Mouse (Mus musculus): Measurements from ENCODE around the gene Ube2n. TPM values are rescaled to one million over a fixed set of nuclear protein-coding genes. Genes with fewer than 3 reads are reported as not detected.

Ube2n gene
- total RNA-seq, 2 experiments from 2014 or later, result 88.0 to 92.7 TPM

- intact Hi-C loops (cut with DNase I), result no loop called here
These were observed 37.4 kb downstream of the Ube2n start for GRCm38 (mm10) chr10:95552326-95552725.

DNA sequence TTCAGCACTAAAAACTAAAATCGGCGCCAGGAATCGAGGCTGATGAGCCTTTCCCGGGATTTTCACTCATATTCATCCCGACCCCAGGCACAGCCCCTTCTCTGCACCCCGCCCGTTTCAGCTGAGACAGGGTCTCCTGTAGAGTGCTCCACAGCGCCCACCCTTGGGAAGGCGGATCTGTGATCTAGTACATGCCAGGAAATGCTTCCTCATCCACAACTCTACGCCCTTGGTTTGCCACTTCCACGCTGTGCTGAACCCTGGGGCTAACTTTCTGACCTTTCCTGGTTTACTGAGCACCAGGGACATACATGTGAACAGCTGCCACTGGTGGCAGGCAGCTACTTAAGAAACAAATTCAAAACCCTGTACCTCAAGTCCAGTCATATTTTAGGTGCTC, 40.9 kb downstream of the Ube2n start:
- DNase-seq, result no peak
- intact Hi-C loops (cut with DNase I), result loop anchor here (2.0 kb wide), 1 partner anchor 217 kb away; no protein-coding TSS in a partner anchor

More at GRCm38 (mm10) chr10:95552326-95552725, 37.4 kb downstream of the Ube2n start:
- DNase-seq, result no peak

DNA sequence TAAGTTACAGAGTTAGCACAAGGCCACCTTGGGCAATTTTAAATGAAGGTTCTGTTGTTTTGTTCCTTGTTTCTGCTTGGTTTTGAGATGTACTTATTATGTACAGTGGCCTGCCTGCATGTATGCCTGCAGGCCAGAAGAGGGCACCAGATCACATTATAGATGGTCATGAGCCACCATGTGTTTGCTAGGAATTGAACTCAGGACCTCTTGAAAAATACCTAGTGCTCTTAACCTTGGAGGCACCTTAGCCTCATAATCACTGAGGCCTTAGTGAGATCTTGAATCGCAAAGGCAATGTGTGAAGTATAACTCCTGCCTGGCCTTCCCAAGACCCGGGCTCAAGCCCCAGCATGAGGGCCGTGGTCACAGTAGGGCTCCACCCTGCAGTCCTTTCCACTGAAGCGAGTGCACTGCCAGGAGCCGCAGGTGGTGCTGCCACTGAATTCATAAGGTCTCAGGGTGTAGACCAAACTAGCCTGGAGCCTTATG, 42.4 kb downstream of the Ube2n start:
- intact Hi-C loops (cut with DNase I), result loop anchor here (1.0 to 2.0 kb wide), 2 partner anchors 215 to 301 kb away; no protein-coding TSS in a partner anchor
- DNase-seq, result no peak

DNA sequence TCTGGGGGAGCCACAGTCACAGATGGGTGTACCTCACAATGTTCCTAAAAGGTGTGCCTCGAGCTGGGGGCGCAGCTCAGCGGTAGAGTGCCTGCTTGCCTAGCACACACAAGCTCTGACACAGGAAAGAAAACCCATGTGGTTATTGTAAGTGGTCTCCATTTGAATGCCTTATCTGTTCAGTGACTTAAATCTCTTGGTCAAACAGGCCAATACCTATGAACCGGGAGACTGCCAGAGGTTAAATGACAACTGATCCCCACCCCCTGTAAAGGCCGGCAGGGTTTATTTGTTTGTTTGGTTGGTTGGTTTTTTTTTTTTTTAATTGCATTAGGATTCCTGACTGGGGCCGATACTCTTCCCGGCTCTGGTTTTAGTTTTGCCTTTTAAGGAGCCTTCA, 44.5 kb downstream of the Ube2n start:
- no peak for DNase-seq
- intact Hi-C loops (cut with DNase I), result no loop called here

DNA sequence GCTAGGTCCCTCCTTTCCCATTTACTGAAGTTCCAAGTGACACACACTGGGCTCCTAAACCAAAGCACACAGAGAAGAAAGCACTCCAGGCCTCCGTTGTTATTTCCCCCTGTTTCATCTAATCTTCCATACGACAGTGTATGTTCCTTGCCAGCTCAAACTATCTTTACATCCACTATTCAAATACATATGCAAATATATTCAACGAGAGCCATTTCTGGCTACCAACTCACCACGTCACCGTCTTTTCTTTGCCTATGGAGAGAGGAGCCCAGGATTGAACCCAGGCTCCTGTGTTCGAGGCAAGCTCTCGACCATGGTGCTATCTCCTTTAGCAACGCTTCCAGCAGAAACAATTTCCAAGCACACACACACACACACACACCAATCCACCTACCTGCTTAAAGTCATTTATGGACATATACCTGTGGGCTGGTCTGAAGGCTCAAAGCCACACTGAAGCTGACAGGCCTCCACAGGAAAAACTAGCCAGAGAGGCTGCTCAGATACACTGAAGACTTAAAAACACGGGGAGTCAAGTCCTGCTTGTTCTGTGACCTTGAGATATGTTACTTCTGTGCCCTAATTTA, 45.5 kb downstream of the Ube2n start:
- no peak for DNase-seq
- intact Hi-C loops (cut with DNase I), result loop anchor here (2.0 to 5.0 kb wide), 2 partner anchors 118 to 1057 kb away; partner anchors contain the start of gene Btg1

DNA sequence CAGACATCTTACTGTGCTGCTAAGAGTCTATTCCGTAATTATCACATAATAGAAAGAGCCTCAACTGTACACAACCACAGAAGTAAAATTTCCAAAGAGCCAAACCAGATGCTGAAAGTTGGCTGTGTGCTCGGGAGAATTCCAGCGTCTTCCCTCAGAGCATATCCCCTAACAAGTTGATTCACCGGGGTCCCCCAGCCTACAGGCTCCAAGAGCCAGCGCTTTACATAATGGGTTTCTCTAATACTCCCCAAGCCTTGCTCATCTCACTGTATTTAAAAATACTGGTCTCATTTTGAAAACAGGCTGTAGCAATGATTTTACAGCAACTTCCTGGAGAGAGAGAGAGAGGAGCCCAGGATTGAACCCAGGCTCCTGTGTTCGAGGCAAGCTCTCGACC, 46.7 kb downstream of the Ube2n start:
- DNase-seq, result no peak
- intact Hi-C loops (cut with DNase I), result loop anchor here (2.0 to 5.0 kb wide), 3 partner anchors 117 to 1056 kb away; partner anchors contain the start of gene Btg1

GRCm38 (mm10) chr10:95562395-95562794, 47.5 kb downstream of the Ube2n start:
- DNase-seq, result no peak
- intact Hi-C loops (cut with DNase I), result loop anchor here (2.0 to 5.0 kb wide), 2 partner anchors 208 to 1055 kb away; partner anchors contain the start of gene Btg1

GRCm38 (mm10) chr10:95562859-95563841, 48.2 kb downstream of the Ube2n start:
- intact Hi-C loops (cut with DNase I), result loop anchor here (2.0 to 5.0 kb wide), 2 partner anchors 208 to 1054 kb away; partner anchors contain the start of gene Btg1
- peak; percentile 55 to 69 for DNase-seq

DNA sequence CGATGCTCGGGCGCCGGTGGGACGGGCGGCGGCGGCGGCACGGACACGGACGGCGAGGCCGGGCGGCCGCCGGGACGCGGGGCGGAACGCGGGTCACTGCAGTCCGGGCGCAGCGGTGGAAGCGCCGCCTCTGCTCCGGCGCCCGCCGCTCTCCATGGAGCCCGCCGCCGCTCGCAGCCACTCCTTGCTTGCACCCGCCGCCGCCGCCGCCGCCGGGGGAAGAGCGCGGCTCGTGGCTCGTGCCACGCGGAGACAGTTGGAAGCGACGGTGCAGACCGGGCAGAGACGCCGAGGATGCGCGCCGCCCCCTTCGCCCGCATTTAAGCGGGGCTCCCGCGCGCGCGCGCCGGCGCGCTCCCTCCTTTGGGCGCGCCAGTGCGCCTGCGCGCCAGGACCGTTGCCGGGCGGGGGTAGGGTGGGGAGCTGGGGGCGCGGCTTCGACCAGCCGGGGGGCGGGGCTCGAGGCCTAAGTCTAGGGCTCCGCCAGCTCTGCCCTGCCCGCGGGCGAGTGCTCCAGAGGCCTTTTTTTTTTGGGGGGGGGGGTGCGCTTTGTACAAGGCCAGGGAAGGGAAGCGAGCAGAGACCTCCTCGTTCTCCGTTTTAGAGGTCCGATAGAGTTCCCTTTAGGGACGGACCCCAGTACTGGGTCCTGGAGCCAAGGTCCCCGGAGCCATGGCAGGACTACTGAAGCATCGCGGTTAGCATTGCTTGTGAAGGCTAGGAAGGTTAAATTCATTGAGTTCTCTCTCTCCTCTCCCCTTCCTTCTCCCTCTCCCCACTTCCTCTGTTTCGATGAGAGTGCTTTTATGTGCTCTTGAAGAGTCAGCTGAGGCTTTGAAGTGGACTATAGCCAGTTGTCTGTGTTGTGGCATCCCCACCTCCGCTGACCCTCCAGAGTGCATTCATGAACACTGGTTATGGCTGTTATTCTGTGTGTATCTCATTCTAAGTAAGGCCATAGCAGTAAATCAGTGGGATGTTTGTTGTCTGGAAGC, 49.2 kb downstream of the Ube2n start, which contains the start of gene Nudt4:
Nudt4 (minus strand) TSS at position 296 of the 995 bp plus-strand sequence.
- intact Hi-C loops (cut with DNase I), result loop anchor here (2.0 to 5.0 kb wide), 2 partner anchors 207 to 1053 kb away; partner anchors contain the start of gene Btg1
- DNase-seq, result peak; percentile 88 to 89

- intact Hi-C loops (cut with DNase I), result no loop called here
- no peak for DNase-seq
These were observed 50.4 kb downstream of the Ube2n start for GRCm38 (mm10) chr10:95565156-95565854.

GRCm38 (mm10) chr10:95566786-95567185, 51.8 kb downstream of the Ube2n start:
- intact Hi-C loops (cut with DNase I), result no loop called here
- DNase-seq, result no peak

GRCm38 (mm10) chr10:95567550-95567949, 52.6 kb downstream of the Ube2n start:
- DNase-seq, result no peak
- intact Hi-C loops (cut with DNase I), result no loop called here

DNA sequence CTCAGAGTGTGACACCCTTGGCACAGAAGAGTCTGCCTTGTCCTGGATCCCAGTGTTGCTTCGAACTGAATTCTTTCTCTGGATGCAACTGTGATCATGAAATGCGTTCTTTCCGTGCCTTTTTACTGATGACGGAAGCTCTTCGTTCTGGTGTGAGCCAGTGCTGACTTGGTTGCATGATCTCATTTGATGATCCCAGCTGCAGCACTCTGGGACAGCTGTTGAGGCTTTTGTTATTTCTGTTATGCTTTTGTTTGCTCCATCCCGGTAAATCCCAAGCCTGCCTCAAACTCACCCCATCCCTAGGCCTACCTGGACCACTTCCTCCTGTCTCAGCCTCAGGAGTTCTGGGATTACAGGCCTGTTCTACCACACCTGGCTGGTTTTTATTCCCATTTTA, 53.1 kb downstream of the Ube2n start:
- intact Hi-C loops (cut with DNase I), result no loop called here
- DNase-seq, result no peak

DNA sequence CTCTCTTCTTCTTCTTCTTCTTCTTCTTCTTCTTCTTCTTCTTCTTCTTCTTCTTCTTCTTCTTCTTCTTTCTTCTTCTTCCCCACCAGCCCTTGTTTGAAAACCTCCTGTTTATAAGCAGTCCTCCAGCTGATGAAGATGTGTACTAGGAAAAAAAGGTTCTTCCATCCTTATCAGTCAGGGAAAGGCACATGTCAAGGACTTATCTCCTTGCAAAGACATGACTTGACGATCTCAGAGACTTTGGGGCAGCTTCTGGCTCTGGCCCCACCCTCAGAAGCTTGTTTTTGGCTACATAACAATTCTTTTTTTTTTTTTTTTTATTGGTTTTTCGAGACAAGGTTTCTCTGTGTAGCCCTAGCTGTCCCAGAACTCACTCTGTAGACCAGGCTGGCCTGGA, 54.5 kb downstream of the Ube2n start:
- DNase-seq, result no peak
- intact Hi-C loops (cut with DNase I), result no loop called here

DNA sequence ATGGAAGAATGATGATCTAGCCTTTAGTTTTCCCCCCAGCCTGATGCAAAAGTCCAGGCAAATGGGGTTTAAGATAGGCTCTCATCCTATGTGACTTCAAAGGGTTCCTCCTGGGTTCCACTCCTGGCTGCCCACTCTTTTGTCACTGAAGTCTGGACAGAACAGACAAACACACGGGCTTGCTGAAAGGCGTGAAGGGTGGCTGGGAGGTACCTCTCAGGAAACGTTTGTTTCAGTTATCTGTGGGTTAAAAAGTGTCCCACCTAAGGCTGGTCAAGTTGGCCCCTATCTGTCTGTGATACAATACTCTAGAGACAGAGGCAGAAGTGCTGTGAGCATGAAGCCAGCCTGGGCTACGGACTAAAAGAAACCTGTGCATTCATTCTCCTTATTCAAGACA, 60.0 kb downstream of the Ube2n start:
- intact Hi-C loops (cut with DNase I), result no loop called here
- no peak for DNase-seq

DNA sequence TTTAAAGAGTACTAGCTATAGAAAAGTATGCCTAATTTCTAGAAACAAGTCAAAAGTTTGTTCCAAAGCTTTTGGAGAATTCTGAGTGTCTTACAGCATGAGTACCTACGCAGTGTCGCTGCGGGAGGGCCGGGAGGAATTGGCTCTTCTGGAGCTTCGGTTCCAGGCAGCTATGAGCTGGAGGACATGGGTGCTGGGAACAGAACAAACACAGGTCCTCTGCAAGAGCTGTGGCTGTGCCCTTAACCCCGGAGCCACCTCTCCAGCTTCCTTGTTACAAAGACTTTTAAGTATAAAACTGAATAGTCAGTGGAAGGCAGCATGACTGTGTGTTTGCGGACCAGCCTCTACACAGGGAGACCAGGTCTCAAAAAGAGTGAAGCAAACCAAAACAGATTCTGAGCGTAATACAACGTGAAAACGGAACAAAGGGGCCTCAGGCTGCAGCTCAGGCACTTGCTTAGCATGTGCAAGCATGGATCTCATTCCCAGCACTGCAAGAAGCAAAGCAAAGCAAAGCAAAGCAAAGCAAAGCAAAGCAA, 61.0 kb downstream of the Ube2n start:
- intact Hi-C loops (cut with DNase I), result no loop called here
- DNase-seq, result no peak

DNA sequence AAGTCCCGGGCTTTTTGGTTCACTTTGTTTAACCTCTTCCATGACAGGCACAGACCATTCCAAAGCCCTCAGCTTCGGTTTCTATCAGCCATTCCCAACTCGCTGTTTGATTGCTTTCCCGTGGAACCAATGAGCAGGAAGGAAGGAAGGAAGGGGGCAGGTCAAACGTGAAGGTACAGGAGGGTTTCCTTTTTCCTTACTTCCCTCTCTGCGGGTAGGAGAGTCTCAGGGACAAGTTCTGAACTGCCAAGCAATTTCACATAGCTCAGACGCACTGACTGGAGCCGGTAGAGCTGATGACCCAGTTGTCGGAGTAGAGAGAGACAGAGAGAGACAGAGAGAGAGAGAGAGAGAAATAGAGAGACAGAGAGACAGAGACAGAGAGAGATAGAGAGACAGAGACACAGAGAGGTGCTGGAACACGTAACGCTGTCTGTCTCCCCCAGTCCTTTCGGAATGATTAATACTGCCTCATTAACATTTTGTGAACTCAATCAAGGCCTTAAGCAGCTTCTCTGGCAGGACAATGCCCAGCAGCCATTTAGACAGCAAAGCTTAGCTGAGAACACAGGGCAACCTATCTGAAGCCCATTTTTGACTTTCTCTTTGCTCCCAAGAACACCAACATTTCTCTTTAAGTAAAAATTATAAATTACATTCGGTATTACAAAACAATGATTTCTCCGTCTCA, 62.1 kb downstream of the Ube2n start:
- DNase-seq, result no peak
- intact Hi-C loops (cut with DNase I), result no loop called here

DNA sequence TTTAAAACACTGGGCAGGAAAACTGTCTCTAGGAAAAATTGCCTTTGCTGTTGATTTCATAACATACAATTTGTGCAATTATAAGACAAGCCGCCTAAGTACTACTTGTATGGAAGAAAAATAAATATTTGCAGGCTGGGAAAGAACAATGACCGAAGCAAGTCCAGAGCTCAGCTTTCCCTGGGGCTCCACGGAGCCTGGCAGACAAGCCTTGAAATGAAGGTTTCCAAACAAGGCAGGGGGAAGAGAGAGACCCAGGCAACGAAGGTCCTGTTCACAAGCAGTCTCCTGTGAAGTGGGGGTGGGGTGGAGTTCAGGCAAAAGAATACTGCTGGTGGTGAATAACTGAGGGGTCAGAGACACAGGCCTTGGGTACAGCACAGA, 62.6 kb downstream of the Ube2n start:
- no peak for DNase-seq

More for the DNA sequence above, 62.6 kb downstream of the Ube2n start:
- intact Hi-C loops (cut with DNase I), result no loop called here

All from heart, postnatal 36 days (tissue).